Mouse (Mus musculus) midbrain, postnatal 0 days (tissue): ENCODE results near the gene Clec3b. TPM values are rescaled to one million over a fixed set of nuclear protein-coding genes. Genes with fewer than 3 reads are reported as not detected.
A peak's percentile ranks its signal among the peaks of the same experiment; 100 is the strongest.

Experiments used
- ATAC-seq: fragments of 200-750 bp; cut with Nextera tagmentation; 2 replicates; pipeline ENCODE4 v1.8.0; 2017; ENCODE audit warnings: moderate number of reproducible peaks, mild to moderate bottlenecking, moderate TSS enrichment, moderate library complexity; ENCODE audit not compliant: low FRiP score
- DNase-seq: peaks from one replicate; pipeline ENCODE4 v3.0.0-alpha.2; 2015; ENCODE audit warnings: low spot score
- H3K27ac ChIP-seq: fragments of 300-500 bp; sonication (generic); 2 replicates; pipeline ENCODE4 v1.5.1; 2014; ENCODE audit warnings: low read depth, mild to moderate bottlenecking, low read length, mixed read lengths
- H3K27me3 ChIP-seq: fragments of 300-500 bp; sonication (generic); 2 replicates; pipeline ENCODE4 v1.6.1; 2014; ENCODE audit warnings: low read length, control low read depth, mixed read lengths; ENCODE audit not compliant: insufficient read depth
- H3K36me3 ChIP-seq: fragments of 300-500 bp; sonication (generic); 2 replicates; pipeline ENCODE4 v1.6.1; 2014; ENCODE audit warnings: low read length, control low read depth, mixed read lengths; ENCODE audit not compliant: insufficient read depth
- H3K4me1 ChIP-seq: fragments of 300-500 bp; sonication (generic); 2 replicates; pipeline ENCODE4 v1.6.1; 2014; ENCODE audit warnings: mild to moderate bottlenecking, control low read depth, antibody characterized with exemption, low read length, mixed read lengths; ENCODE audit not compliant: insufficient read depth
- H3K4me2 ChIP-seq: fragments of 300-500 bp; sonication (generic); 2 replicates; pipeline ENCODE4 v1.6.1; 2014; ENCODE audit warnings: low read depth, mild to moderate bottlenecking, low read length, mixed read lengths; ENCODE audit not compliant: poor library complexity, severe bottlenecking
- H3K4me3 ChIP-seq: fragments of 300-500 bp; sonication (generic); 2 replicates; pipeline ENCODE4 v1.5.1; 2014; ENCODE audit warnings: low read depth, mild to moderate bottlenecking, low read length, moderate library complexity
- H3K9ac ChIP-seq: fragments of 300-500 bp; sonication (generic); replicated peaks from 2 replicates; pipeline ENCODE4 v1.6.1; 2014; ENCODE audit warnings: mild to moderate bottlenecking, low read length, moderate library complexity, mixed read lengths; ENCODE audit not compliant: poor library complexity, severe bottlenecking
- H3K9me3 ChIP-seq: fragments of 300-500 bp; sonication (generic); 2 replicates; pipeline ENCODE4 v1.6.1; 2016; ENCODE audit warnings: low read length, control low read depth
- CTCF ChIP-seq: IDR thresholded peaks from 2 replicates; pipeline ENCODE4 v1.5.1; 2016; ENCODE audit warnings: antibody characterized with exemption, mild to moderate bottlenecking
- WGBS: fragments of 180-500 bp; shearing (Covaris S2); extraction: QIAGEN DNeasy Blood & Tissue Kit; methylation state at CpG from one replicate; pipeline ENCODE4 v1.1.7; 2014; 5-methylcytosine and 5-hydroxymethylcytosine counted together
- polyA plus RNA-seq: library from polyadenylated mRNA; unstranded; fragments of >200 nt; fragmentation: Nextera tagmentation; extraction: Ambion mirVana; gene quantifications from 2 replicates; pipeline ENCODE4 v1.2.1, GENCODE M21; 2015
- total RNA-seq: library from RNA; depleted of rRNA; stranded (reverse); fragments of >200 nt; gene quantifications from 2 replicates; pipeline ENCODE4 v1.2.3, GENCODE M21; 2014

Gene Clec3b
- total and polyA plus RNA-seq, 2 experiments from 2014 or later, result 1.3 to 4.9 TPM

DNA sequence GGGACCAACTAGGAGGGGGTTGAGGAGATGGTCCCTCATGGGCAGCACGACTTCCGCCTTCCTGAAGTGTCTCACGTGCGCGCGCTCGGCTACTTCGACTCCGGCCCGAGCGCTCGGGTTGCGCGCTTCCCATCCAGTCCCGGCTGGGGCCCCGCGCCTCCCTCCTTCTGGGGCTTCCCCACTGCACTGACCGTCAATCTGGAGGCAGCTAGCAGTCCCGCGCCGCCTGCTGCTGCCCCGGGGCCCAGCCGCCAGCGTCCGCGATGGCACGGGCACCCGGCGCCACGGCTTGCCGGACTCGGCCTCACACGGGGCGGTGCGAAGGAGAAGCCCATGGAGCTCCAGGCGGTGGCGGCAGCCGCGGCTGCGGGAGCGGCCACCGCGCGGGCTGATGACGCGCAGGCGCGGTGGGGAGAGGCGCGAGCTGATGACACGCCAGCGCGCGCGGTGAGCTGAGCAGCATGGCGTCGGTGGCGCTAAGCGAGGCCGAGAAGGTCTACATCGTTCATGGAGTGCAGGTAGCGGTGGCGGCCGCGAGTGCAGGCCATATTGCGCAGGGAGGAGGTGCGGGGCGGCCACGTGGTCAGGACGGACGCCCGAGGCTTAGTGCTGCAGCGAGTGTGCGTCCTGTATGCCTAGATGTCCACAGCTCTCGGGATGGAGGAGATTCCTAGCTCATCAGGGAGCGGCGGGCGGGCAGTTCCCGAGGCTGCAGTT is 37.8 kb upstream of the Clec3b start, which contains the start of the genes Zdhhc3 and Exosc7:
Gene Zdhhc3, minus strand, starts transcription at position 401 of the 717 bp plus-strand sequence.
Gene Exosc7, plus strand, starts transcription at position 411 of the 717 bp plus-strand sequence.
- H3K27me3 ChIP-seq, result no peaks in the 10 kb centered on the region
- H3K4me1 ChIP-seq, result peaks cover 3% of the 10 kb centered on the region; the same call in 1 of the 2 replicates
- H3K36me3 ChIP-seq, result 0 out of 2 replicates have a peak, but pooled peaks cover 4% of the 10 kb centered on the region
- peak; percentile 94 for ATAC-seq
- peak within 1 kb of the TSS; percentile 97 for H3K9ac ChIP-seq
- peak within 1 kb of the TSS; percentile 95 for H3K4me3 ChIP-seq
- DNase-seq, result peak; percentile 94
- no peaks in the 10 kb centered on the region for H3K9me3 ChIP-seq
- peak within 1 kb of the TSS; percentile 68 for H3K4me2 ChIP-seq
- TF ChIP-seq CTCF, result 0 out of 2 replicates have a peak, but pooled peaks have one; percentile 2
- under 1% methylated on average over 77 of the region's 79 CpGs for WGBS
- peak within 1 kb of the TSS; percentile 91 for H3K27ac ChIP-seq

DNA sequence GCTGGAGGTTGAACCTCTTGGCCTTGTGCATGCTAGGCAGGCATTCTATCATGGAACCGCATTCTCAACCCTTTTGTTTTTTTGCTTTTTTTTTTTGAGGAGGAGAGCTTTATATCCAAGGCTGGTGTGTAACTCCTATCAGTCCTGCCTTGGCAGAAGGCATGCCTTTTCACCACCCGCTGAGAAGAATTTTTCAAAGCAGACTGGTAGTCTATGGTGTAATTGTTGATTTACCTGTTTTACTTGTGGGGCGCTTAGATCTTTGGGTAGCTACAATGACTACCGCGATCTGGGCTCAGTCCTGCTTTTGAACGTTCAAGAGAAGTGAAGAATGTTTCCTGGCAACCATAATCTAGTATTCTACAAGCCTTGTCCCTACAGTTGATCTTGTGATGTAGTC is 36.8 kb upstream of the Clec3b start:
- H3K36me3 ChIP-seq, result peaks cover 6% of the 10 kb centered on the region; the same call in 1 of the 2 replicates
- peaks cover 3% of the 10 kb centered on the region; the same call in 1 of the 2 replicates for H3K4me1 ChIP-seq
- H3K4me2 ChIP-seq, result peak overlapping the region; percentile 68
- H3K4me3 ChIP-seq, result peak overlapping the region; percentile 95
- H3K27ac ChIP-seq, result peak overlapping the region; percentile 91
- peak overlapping the region; percentile 97; the same call in 1 of the 2 replicates for H3K9ac ChIP-seq
- no peaks in the 10 kb centered on the region for H3K9me3 ChIP-seq
- TF ChIP-seq CTCF, result no peak
- DNase-seq, result no peak
- no peak for ATAC-seq
- no peaks in the 10 kb centered on the region for H3K27me3 ChIP-seq
- WGBS, result 63% methylated on average over 6 of the region's 6 CpGs

DNA sequence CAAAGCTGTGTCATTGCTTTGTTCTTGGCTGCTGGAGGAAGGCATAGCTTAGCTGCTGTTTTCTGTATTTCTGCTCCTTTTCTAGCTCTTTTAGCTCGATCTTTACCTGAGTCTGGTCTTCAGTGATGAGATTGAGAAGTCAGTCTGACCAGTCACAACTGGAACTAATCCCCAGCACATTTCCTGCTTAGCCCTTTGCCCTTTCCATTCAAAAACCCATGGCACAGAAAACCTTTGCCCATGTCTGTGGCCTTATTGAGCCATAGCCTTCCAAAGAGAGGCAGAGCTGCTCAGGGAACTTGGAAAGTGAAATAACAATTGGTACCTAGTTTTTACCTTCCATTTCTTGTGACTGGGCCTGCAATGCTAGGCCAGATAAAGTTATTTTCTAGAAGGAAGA is 35.2 kb upstream of the Clec3b start:
- 86% methylated on average over 1 of the region's 1 CpGs for WGBS
- Histone ChIP-seq H3K36me3 (peaks cover 21% of the 10 kb centered on the region), H3K9ac (no peak overlapping the region), H3K9me3 (no peaks in the 10 kb centered on the region), H3K4me3 (no peak overlapping the region), H3K27me3 (no peaks in the 10 kb centered on the region), H3K4me2 (no peak overlapping the region), H3K4me1 (peaks cover 3% of the 10 kb centered on the region; the same call in 1 of the 2 replicates), H3K27ac (no peak overlapping the region)
- ATAC-seq (no peak), DNase-seq (no peak)
- no peak for TF ChIP-seq CTCF

DNA sequence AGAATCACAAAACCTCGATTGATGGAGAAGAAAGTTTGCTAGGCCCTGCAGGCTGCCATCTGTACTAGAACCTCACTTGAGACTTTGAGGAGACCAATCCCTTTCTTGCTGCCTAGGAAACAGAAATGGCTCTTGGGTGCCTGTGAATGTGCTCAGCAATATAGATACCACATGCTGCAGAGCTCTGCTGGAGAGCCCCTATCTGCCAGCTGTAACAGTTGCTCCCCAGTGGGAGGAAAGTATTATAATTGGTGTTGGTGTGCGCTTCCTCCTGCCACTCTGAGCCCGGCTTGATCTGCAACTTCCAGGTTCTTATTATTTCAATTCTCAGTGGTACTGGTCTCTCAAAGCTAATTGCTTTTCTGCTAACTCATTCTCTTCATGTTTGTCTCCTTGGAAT is 27.7 kb upstream of the Clec3b start:
- no peaks in the 10 kb centered on the region for H3K9me3 ChIP-seq
- H3K27ac ChIP-seq, result no peak overlapping the region
- TF ChIP-seq CTCF, result no peak
- no peak overlapping the region for H3K4me3 ChIP-seq
- H3K4me2 ChIP-seq, result no peak overlapping the region
- peaks cover 40% of the 10 kb centered on the region for H3K36me3 ChIP-seq
- ATAC-seq (no peak), DNase-seq (peak; percentile 38)
- 78% methylated on average over 3 of the region's 3 CpGs for WGBS
- H3K9ac ChIP-seq, result no peak overlapping the region
- H3K4me1 ChIP-seq, result no peaks in the 10 kb centered on the region
- no peaks in the 10 kb centered on the region for H3K27me3 ChIP-seq

DNA sequence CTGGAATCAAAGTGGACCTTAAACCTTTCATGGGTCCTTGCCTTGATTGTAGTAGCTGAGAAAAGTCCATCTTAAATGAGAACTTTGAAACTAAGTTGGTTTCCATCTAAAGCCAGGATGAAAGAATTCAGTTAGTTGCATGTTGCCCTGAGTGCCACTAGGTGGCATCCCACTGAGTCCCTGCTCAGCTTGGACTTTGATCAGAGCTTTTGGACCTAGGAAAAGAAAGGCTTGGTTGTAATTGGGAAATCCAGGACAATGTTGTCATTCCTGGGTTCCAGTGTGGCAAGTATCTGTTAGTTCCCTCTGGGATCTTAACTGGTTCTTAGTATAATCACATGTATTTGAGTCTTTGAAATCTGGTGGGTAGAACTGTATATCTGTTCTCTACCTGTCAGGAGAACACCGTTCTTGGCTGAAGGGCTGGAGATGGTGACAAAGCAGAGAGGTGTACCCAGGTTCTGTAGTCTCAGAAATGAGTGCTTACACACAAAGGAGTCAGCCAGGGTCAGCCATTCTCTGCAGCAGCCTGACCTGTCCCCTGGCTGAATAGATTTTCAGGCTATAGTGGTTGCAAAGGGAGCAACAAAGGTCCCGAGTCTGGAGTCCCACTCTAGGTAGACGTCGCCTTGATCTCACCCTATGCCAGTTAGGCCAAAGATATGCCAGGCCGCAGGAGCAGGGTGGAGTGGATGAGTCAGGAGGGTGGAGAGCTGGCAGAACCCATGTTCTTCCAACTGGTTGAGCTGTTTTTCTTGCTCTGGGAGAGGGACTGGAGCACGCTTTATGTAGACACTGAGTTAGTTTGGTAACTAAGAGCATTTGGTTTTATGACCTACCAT is 27.0 kb upstream of the Clec3b start:
- Histone ChIP-seq H3K4me1 (no peaks in the 10 kb centered on the region), H3K9ac (no peak overlapping the region), H3K4me3 (no peak overlapping the region), H3K27ac (no peak overlapping the region), H3K9me3 (no peaks in the 10 kb centered on the region), H3K36me3 (peaks cover 47% of the 10 kb centered on the region), H3K4me2 (no peak overlapping the region), H3K27me3 (no peaks in the 10 kb centered on the region)
- DNase-seq, result peak; percentile 49
- 94% methylated on average over 6 of the region's 6 CpGs for WGBS
- peak; percentile 85 for TF ChIP-seq CTCF
- ATAC-seq, result no peak
